In the genomic region with DNA sequence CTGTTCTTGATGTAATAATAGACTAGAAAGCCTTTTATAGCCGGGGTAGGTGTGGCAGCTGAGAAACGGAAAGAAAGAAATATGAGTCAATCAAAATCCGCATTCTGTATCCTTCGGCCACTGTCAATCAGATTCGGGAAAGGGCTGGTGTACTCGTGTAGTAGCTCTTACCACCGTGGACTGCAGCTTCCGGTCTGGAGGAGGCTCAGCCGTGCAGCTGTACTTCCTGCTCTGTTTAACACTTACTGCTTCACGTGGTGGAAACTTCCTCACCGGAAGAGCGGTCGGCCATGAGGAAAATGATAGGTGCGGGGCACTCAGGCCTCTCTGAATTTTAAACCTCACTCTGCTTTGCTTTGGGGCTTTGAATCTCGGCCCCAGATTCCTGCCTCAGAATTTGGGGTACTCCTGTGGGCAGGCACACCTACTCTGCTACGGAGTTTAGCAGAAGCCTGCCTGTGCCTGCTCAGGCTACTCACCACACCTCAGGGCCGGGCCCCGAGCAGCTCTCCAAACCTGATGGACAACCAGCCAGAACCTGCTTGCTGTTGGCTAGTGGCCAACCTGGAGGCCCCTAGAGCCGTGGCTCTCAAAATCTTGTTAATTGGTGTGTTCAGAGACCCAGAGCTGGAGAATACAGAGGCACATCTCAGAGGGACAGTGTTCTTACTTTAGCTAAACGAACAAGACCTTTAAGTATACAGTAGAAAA, we compare ENCODE assay signal across 8 mouse cellular contexts. TPM values are rescaled to one million over a fixed set of nuclear protein-coding genes. Genes with fewer than 3 reads are reported as not detected.
DNase-seq lines count a peak whose midpoint lies in the region; ATAC-seq lines count a peak whose summit lies in the region.

No protein-coding gene starts in this region.

- DNase-seq in cerebellum, postnatal 14 days = peak; percentile 51 to 53
- peak; percentile 46 for DNase-seq in ZHBTc4 (ENCODE audit: low read depth, low spot score)
- DNase-seq in kidney, postnatal 10 days = peak; percentile 63
- peak; percentile 77 for DNase-seq in natural killer cell, adult 2 months (ENCODE audit: low spot score in 2 of 2)
- no peak for DNase-seq in Muller cell, postnatal 12 days (ENCODE audit: inconsistent ontology term)
- DNase-seq in gastrocnemius, postnatal 10 days = no peak

- no peak for ATAC-seq in cerebellum, adult (ENCODE audit: insufficient number of reproducible peaks, low FRiP score, low TSS enrichment)
- ATAC-seq in erythroblast, adult 5-6 weeks (replicated peaks; ENCODE audit: low FRiP score, poor library complexity, severe bottlenecking) = no peak

RNA-seq across cellular contexts. Expression of a gene that starts 50.7 kb away (rescaled TPM):
- total RNA-seq in erythroblast, adult 5-6 weeks (2015; ENCODE audit: low replicate concordance) = not detected in 2 replicates
- total RNA-seq in erythroblast, adult 5-6 weeks (2017; ENCODE audit: low replicate concordance) = not detected in 2 replicates
- under 1 TPM; 0.45 to 0.54 TPM for total RNA-seq in gastrocnemius, postnatal 10 days (2021)

RNA-seq across cellular contexts. Expression of a gene that starts 51.0 kb away (rescaled TPM):
- 21.1 and 28.2 TPM in 2 replicates for total RNA-seq in erythroblast, adult 5-6 weeks (2015; ENCODE audit: low replicate concordance)
- 36.5 and 49.0 TPM in 2 replicates for total RNA-seq in erythroblast, adult 5-6 weeks (2017; ENCODE audit: low replicate concordance)
- 10 to 100 TPM; 42.5 to 52.1 TPM for total RNA-seq in gastrocnemius, postnatal 10 days (2021)

Comparison
In these comparisons a context has a peak if more than half of its experiments do, and no peak if none do; other contexts are left out.
1. DNase-seq: peak in cerebellum, postnatal 14 days (2 of 2), ZHBTc4 (single experiment), kidney, postnatal 10 days (single experiment) and natural killer cell, adult 2 months (2 of 2); none in Muller cell, postnatal 12 days (single experiment) and gastrocnemius, postnatal 10 days (single experiment).